Mouse (Mus musculus): ENCODE results near the gene Marc2. TPM values are rescaled to one million over a fixed set of nuclear protein-coding genes. Genes with fewer than 3 reads are reported as not detected.

The Marc2 gene
- polyA plus RNA-seq (2017; shearing (Covaris generic)): 51.3 TPM

DNA sequence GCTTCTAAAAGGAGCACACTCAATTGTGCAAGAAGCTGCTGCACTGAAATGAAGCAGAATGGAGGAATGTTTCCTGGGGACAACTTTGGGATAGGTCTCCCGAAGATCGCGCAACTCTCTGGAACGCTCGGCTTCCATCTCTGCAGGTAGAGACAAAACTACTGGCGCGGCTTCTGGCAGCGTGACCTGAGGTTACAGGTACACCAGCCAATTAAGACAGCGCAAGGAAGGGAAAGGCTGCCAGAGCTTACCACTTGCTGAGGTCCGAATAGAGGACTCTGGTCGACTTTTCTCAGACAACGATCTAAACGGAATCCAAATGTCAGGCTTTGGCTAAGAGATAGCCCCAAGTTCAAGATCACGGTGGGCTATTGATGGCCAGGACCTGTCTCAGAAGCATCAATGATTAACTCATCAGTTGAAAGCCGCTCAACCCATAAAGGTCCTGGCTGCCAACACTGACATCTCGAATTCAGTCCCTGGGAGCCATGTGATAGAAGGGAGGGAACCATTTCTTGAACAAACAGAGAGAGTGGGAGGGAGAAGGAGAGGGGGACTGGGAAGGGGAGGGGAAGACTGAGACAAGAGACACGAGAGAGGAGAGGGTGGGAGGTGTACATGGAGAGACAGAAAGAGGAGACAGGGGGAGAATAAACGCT, at the start of gene Marc2:
Marc2 (minus strand) TSS at position 360 of the 659 bp plus-strand sequence.

DNA sequence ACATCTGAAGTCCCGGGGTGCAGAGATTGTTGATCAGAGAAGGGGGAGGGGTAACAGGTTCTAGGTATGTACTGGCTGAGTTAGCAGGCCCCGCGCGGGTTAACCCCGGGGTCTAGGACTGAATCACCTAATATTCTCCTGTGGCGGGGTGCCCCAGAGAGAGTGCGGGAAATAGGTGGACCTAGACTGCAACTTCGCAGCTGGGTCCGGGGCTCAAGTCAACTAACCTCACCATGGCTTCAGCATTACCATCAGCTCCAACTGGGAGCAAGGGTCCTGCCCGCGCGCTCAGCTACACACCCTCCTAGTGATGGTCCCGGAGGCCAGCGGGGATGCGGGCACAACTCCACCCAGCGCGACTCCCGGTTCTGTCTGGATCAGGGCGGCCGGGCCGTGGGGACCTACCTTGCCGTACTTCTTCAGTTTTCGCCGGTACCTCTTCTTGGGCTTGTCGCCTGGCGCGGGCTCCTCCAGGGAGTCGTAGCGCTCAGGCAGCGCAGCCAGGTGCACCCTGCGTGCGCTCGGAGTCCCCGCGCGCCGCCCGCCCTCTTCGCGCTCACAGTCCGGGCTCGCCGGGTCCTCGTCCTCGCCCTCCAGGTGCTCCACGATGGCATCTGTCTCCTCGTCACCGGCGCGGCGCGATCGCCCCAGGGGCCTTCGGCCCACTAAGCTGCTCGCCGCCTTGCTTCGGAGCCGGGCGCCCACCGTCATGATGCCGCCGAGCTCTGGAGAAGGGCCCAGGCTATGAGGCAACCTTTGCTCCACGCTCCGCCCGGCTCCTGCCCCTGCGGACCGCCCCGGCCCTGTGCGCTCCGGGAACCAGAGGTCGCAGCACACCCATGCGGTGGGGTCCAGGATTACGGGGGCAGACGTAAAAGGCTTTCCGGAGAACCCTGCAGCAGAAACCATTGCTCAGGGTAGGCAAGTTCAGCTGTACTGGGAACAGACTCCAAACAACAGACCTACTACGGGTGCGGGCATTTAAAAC, 36.3 kb upstream of the Marc2 start, which contains the start of gene C130074G19Rik:
C130074G19Rik (minus strand) TSS at position 938 of the 988 bp plus-strand sequence.

DNA sequence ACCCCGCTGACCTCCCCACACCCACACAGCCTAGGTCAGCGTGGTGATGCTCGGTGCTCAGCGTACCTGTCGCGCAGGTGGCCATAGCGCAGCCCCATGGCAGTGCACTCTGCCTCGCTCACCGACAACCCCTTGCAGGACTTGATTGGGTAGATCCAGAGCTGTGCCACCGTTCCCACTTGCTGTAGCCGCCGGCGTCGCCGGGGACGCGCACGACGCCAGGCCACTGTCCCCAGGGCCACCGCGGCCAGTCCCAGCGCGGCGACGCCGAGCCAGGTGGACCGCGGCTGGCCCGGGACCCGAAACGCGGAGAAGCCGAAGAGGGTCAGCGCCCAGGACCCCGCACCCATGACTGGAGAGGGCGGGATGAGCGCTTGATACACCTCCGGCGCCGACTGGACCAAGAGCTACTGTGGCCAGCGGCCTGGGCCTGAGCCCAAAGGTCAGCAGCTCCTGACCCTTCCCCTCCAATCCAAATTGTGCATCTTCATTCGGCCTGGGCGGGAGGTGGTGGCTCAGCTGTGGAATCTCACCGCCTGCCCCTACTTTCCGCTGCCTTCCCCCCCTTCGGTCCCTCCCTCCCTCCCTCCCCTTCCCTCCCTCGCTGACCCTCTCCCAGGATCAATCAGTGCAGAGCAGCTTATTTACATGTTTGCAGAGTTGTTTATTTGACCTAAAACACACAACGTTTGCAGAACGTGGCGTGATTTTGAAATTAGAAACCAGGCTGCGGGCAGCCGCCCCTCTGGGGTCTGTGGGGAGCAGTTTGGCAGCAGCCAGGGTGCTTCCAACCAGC, 35.3 kb downstream of the Marc2 start, which contains the start of gene Marc1:
Marc1 (minus strand) TSS at position 534 of the 796 bp plus-strand sequence.

Other genes starting within 250 kb of the Marc2 start
- not detected for gene Hlx, start 113.8 kb downstream of the Marc2 start, polyA plus RNA-seq (2017; shearing (Covaris generic))
- gene Marc1, start 35.1 kb downstream of the Marc2 start, polyA plus RNA-seq (2017; shearing (Covaris generic)): not detected
- gene C130074G19Rik, start 36.8 kb upstream of the Marc2 start, polyA plus RNA-seq (2017; shearing (Covaris generic)): not detected
- not detected for gene Mark1, start 153.1 kb upstream of the Marc2 start, polyA plus RNA-seq (2017; shearing (Covaris generic))